Mouse (Mus musculus) ES-Bruce4 (cell line): ENCODE measurements at regions not wholly inside any gene's neighbourhood (a gene's known extent, or its start where the extent isn't known, plus 50 kb on each side); places are given as distances from the start of the nearest gene placed in this dataset.
"Not testable (repeated sequence)": the region's sequence is repeated elsewhere in the genome, so short reads cannot be mapped to it uniquely, and the experiment has no call there.

ENCODE experiments used
- H3K27ac ChIP-seq: 2 replicates; pipeline ENCODE4 v1.5.1; 2012; ENCODE audit warnings: low read length, inconsistent platforms; ENCODE audit not compliant: insufficient read depth
- H3K27me3 ChIP-seq: 2 replicates; pipeline ENCODE4 v1.6.1; 2012; ENCODE audit warnings: mild to moderate bottlenecking, low read length, inconsistent platforms; ENCODE audit not compliant: control insufficient read depth, poor library complexity, insufficient read depth, severe bottlenecking
- H3K36me3 ChIP-seq: 2 replicates; pipeline ENCODE4 v1.6.1; 2012; ENCODE audit warnings: inconsistent platforms, mild to moderate bottlenecking, low read length, moderate library complexity; ENCODE audit not compliant: control insufficient read depth, poor library complexity, insufficient read depth, severe bottlenecking
- H3K4me1 ChIP-seq: one replicate; pipeline ENCODE4 v1.8.1; 2011; ENCODE audit warnings: low read length; ENCODE audit not compliant: control insufficient read depth, insufficient read depth
- H3K4me3 ChIP-seq: 2 replicates; pipeline ENCODE4 v1.5.1; 2011; ENCODE audit warnings: low read depth, mild to moderate bottlenecking, low read length
- H3K9ac ChIP-seq: 2 replicates; pipeline ENCODE4 v1.6.1; 2012; ENCODE audit warnings: low read depth, mild to moderate bottlenecking, inconsistent platforms; ENCODE audit not compliant: poor library complexity, severe bottlenecking
- H3K9me3 ChIP-seq: replicated peaks from 2 replicates; pipeline ENCODE4 v1.6.1; 2012; ENCODE audit warnings: mild to moderate bottlenecking, low read length, inconsistent platforms; ENCODE audit not compliant: control insufficient read depth, poor library complexity, insufficient read depth, severe bottlenecking
- CTCF ChIP-seq: IDR thresholded peaks from one replicate; pipeline ENCODE4 v1.8.1; 2011; ENCODE audit warnings: low read depth, low read length
- EP300 ChIP-seq: IDR thresholded peaks from 2 replicates; pipeline ENCODE4 v1.6.1; 2011; ENCODE audit warnings: low read depth, low read length; ENCODE audit not compliant: insufficient read depth
- POLR2A ChIP-seq: IDR thresholded peaks from one replicate; pipeline ENCODE4 v1.8.1; 2011; ENCODE audit warnings: low read length; ENCODE audit not compliant: insufficient read depth

GRCm38 (mm10) chr9:8769996-8770395 lies 129.6 kb upstream of the Pgr start:
- Histone ChIP-seq H3K4me3 (no peak overlapping the region), H3K9me3 (0 out of 2 replicates have a peak, but pooled peaks cover 3% of the 10 kb centered on the region), H3K27ac (peak overlapping the region; percentile 66), H3K9ac (no peak overlapping the region), H3K36me3 (no peaks in the 10 kb centered on the region), H3K4me1 (peaks cover 1% of the 10 kb centered on the region), H3K27me3 (no peaks in the 10 kb centered on the region)
- TF ChIP-seq EP300 (peak; percentile 80), CTCF (no peak)

- H3K27me3 ChIP-seq, H3K4me3 ChIP-seq, H3K9ac ChIP-seq, H3K36me3 ChIP-seq, H3K9me3 ChIP-seq, H3K4me1 ChIP-seq, H3K27ac ChIP-seq: not testable (repeated sequence)
Observed at GRCm38 (mm10) chr9:8781336-8781735, 118.3 kb upstream of the Pgr start.

- no peaks in the 10 kb centered on the region for H3K4me1 ChIP-seq
- H3K27ac ChIP-seq: no peak overlapping the region
- H3K4me3 ChIP-seq: no peak overlapping the region
- H3K36me3 ChIP-seq: no peaks in the 10 kb centered on the region
- no peak overlapping the region for H3K9ac ChIP-seq
- H3K27me3 ChIP-seq: no peaks in the 10 kb centered on the region
- TF ChIP-seq CTCF (no peak), POLR2A (no peak), EP300 (no peak)
- H3K9me3 ChIP-seq: no peaks in the 10 kb centered on the region
Observed at GRCm38 (mm10) chr9:8814236-8814635, 85.4 kb upstream of the Pgr start.

- no peaks in the 10 kb centered on the region for H3K4me1 ChIP-seq
- no peaks in the 10 kb centered on the region for H3K9me3 ChIP-seq
- no peak overlapping the region for H3K27ac ChIP-seq
- no peak overlapping the region for H3K9ac ChIP-seq
- no peak overlapping the region for H3K4me3 ChIP-seq
- no peaks in the 10 kb centered on the region for H3K36me3 ChIP-seq
- no peaks in the 10 kb centered on the region for H3K27me3 ChIP-seq
- no peak for TF ChIP-seq CTCF
- no peak for TF ChIP-seq EP300
- no peak for TF ChIP-seq POLR2A
Observed at GRCm38 (mm10) chr9:8823719-8824371, 75.8 kb upstream of the Pgr start.

- no peak for TF ChIP-seq CTCF
- TF ChIP-seq EP300: no peak
- no peak for TF ChIP-seq POLR2A
- H3K4me3 ChIP-seq: no peak overlapping the region
- H3K27me3 ChIP-seq: no peaks in the 10 kb centered on the region
- no peak overlapping the region for H3K9ac ChIP-seq
- H3K36me3 ChIP-seq: no peaks in the 10 kb centered on the region
- no peaks in the 10 kb centered on the region for H3K9me3 ChIP-seq
- no peaks in the 10 kb centered on the region for H3K4me1 ChIP-seq
- H3K27ac ChIP-seq: no peak overlapping the region
Observed at GRCm38 (mm10) chr9:8832150-8832549, 67.5 kb upstream of the Pgr start.

GRCm38 (mm10) chr9:8837073-8837472 lies 62.6 kb upstream of the Pgr start:
- Histone ChIP-seq H3K9me3 (no peaks in the 10 kb centered on the region), H3K4me1 (no peaks in the 10 kb centered on the region), H3K9ac (no peak overlapping the region), H3K27me3 (no peaks in the 10 kb centered on the region), H3K36me3 (no peaks in the 10 kb centered on the region), H3K4me3 (no peak overlapping the region), H3K27ac (no peak overlapping the region)
- TF ChIP-seq CTCF (no peak), POLR2A (no peak)
